Mouse (Mus musculus): ENCODE results near the gene Top1. TPM values are rescaled to one million over a fixed set of nuclear protein-coding genes. Genes with fewer than 3 reads are reported as not detected.
"Not testable (repeated sequence)": the region's sequence is repeated elsewhere in the genome, so short reads cannot be mapped to it uniquely, and the experiment has no call there.

Top1 gene
- polyA plus RNA-seq, 1 experiment from 2014 or later = 68.2 TPM

DNA sequence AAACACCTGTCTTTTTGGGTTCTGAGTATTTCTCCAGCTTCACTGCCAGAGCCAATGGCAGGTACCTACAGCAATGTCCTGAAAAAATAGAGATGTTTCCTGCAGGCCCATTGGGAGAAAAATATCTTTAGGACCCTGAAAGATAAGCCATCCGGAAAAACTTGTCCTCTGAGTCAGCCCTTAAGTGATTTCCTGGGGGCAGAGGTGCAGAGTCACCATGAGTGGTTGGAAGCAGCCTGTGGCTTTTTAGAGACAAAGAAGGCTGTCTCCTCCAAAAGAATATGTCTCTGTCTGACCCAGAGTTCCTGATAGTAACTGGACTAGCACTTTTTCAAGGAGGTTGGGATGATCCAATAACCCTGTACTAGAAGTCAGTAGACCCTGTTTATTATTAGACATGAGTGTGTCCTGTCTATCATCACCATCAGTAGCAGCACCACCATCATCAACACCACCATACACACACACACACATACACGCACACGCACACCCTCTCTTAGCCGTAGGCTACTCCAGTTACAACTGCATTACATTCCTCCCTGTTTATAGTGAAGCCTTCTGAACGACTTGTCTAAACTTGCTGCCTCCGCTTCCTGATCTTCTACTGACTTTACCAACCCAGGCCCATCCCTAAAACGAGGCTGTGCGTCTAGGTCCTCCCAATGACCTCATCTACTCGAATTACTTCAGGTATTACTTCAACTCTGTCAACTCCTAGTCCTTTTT lies 14.7 kb upstream of the Top1 start:
- DNase-seq (ENCODE audit: low spot score) = no peak

DNA sequence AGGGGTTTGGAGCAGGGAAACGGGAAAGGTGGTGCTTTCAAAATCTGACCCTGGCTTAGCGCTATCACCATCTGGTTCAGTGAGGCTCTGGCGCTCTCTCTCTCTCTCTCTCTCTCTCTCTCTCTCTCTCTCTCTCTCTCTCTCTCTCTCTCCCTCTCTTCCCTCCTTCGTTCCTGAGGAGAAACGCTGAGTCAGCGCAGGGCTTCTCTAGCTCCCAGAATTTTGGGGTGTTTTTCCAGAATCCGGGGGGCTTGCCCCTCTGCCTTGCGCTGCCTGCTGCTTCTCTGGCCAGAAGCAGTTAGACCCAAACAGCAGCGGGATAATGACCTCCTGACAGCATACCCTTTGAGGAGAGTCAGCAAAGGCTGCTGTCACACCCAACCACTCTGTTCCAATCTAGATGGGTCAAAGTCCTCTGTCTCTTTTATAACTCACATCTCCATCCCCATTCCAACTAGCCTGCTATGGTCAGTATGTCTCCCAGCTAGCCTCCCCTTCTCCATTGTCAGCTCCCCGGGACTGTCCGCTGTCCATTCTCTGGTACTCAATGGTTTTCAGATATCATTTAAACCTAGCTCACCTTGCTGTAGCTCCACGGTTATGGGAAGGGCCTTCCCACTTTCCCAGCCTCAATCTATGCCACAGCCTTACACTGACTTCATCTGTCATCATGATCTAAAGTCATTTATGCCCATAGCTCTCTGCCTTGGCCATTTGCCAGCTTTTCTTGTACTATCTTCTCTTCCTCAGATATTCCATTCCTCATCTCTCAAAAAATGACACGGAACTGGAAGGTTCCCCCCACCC lies 5.6 kb upstream of the Top1 start:
- no peak for DNase-seq (ENCODE audit: low spot score)

DNA sequence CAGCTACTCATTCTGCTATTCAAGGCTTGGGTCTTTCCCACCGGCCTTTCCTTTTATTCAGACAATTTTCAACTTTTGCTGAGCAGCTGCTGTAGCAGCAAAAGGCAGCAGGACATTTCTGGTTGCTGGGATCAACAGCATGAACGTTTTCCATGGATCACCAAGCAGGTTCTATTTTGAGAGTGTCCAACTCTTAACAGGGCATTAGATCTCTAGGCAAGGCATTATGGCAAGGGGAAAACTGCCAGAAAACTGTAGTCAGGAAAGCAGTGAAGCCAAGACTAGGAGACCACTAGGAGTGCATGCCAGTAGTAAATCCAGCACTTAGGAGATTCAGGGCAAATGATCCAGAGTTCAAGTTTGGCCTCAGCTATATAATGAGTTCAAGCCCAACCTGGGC lies 4.5 kb upstream of the Top1 start:
- no peak for DNase-seq (ENCODE audit: low spot score)

DNA sequence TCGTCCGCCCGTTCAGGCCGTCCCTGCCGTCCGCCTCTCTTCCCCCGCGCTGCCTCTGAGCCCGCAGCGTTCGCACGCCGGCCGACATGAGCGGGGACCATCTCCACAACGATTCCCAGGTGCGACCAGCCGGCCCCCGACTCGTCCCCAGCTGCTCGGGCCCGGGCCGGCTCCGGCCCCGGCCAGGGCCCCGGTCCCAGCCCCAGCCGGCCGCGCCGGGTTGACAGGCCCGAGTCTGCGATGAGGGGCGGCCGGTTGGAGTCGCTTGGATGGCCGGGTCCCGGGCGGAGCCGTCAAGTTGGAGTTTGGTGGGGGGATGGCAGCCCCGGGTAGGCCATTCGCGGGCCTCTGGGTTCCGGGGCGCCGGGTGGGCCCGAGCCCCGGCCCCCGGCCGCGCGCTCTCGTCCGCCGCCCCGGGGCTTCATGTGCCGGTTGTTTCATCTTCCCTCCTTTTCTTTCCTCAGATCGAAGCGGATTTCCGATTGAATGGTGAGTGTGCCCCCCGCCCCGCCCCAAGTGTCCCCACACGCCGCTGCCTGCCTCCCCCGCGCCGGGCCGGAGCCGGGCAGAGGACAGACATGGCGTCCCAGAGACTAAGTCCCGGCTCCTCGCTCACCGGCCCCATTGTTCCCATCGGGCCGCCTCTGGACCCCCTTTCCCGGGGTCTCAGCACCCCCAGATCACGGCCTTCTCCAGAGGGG lies 606 bp downstream of the Top1 start:
- peak; percentile 51 for DNase-seq (ENCODE audit: low spot score)

DNA sequence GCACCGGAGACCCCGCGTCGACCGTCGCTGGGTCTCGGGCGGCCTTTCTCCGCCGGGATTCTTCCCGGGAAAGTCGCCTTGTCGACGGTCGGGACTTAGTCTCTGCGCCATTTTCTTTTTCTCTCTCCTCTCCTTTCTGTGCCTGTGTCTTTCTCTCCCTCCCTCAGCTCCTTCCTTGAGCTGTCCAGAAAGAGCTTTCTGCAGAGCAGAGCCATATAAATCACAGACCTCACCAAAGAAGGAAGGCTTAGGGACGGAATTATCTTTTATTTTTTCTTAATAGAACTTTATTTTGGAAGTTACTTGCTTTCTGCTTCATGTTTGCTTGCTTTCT lies 1.1 kb downstream of the Top1 start:
- peak; percentile 22 for DNase-seq (ENCODE audit: low spot score)

DNA sequence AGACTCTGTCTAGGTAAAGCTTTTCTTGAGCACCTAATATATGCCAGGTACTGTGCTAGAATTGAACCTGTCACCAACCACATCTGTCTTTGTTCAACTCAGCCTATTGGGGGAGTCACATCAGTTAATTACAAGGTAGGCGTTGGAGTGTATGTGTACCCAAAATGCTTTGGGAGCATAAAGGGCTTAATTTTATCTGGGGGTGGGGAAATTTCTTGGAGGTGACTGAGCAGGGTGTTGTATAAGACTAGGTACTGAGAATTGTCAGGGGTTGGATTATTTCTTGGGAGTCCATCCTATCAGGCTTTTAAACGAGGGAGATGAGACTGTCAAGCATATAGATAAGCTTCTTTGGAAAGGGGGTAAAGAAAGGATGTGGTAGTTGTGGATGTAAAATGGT lies 2.4 kb downstream of the Top1 start:
- DNase-seq (ENCODE audit: low spot score) = no peak

DNA sequence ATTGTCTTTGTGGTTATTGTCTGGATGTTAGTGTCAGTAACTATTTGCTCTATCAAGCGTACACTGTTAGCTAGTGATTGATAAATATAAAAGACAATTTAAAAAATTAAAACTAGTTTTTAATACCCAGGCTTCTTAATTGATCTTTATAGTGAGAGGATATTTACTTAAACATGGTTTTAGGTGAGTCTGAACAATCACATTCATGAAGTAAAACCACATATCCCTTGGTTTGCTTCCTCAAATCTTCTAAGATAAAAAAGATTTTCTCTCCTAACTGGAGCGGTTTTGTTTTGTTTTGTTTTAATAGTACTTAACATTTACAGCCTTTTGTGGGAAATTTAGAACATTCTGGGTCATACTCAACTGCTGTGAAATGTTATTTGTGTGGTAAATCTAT lies 3.4 kb downstream of the Top1 start:
- no peak for DNase-seq (ENCODE audit: low spot score)

DNA sequence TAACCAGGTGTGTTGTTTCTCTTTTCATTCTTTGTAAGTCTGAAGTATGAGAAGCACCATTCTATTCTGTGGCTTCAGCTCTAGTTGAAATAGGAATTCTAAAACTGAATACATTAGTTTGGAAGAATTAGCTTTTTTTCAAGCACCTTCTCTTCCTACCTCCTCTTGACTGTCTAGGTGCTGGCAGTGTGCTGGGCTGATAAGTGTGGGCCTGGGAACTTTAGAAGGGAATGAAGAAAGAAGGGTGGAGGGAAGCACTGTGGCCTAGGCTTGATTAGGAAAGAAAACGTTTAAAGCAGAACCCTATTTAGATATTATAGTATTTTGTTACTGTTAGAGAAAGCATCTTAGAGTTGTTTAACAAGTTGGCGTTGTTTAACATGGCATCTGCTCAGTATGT lies 5.5 kb downstream of the Top1 start:
- DNase-seq (ENCODE audit: low spot score) = no peak

DNA sequence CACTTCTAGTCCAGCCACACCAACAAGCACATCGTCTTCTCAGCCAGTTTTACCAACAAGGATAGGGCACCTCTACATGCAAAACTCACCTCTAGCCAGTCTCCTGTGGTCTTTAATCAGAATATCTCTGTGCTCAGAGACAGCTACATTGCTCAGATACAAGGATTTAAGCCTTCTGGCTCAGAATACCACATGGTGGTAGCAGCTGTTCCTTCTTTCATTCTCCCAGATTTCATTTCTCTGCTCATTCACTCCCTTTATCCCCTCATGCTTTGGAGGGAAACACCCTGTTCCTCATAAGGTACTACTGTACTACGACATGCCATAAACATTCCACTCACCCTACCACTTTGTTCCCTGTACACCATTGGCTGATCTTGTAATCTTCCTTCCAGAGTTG lies 7.5 kb downstream of the Top1 start:
- no peak for DNase-seq (ENCODE audit: low spot score)

DNA sequence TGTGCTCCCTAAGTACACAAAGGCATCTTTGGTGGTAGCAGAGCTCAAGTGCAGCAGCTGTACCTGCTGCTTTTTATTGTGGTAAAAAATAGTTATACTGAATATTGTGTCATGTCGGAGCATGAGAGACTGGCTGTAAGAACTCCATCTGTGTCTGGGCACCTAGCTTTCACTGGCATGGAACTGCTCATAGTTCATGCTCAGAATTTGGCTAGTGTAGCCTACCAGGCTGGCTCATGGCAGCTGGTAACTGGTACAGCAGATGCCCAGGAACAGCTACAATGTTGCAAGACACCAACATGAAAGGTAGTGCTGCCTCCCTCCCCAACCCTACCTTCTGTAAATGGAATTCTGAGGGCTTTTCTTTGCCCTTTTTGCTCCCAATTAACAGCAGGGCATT lies 9.9 kb downstream of the Top1 start:
- no peak for DNase-seq (ENCODE audit: low spot score)

DNA sequence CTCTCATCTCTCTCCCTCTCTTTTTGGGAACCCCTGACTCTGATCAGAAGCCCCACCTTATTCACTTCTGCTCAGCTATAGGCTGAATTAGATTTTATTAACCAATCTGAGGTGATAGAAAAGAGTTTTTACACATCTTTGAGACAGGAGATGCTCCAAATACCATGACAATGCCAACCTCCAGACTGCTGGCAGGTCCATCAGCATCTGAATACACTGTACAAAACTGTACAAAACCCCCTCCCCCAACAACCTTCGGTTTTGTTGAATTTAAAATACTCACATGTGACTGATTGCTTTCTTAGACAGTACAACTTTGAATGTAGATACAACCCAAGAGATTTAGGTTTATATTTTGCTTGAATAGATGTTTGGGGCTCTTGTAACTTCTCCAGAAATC lies 10.5 kb downstream of the Top1 start:
- no peak for DNase-seq (ENCODE audit: low spot score)

DNA sequence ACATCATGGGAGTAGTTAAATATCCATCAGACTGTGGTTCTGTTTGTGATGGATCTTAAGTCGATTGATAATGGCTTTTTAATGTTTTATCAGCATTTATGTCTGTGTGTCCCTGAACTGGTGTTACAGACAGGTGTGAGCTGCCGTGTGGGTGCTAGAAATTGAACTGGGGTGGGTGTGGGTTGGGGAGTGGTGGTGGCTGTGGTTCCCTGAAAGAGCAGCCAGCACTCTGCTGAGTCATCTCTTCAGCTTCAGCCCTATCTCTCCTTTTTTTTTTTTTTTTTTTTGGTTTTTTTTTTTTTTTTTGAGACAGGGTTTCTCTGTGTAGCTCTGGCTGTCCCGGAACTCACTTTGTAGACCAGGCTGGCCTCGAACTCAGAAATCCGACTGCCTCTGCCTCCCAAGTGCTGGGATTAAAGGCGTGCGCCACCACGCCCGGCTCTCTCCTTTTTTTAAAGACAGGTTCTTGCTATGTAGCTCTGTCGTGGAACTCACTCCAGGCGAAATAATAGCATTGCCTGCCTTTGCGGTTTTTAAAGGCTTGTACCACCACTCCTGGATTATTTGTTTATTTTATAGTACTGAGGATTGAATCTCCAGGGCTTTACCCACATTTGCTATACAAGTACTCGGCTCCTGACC lies 12.2 kb downstream of the Top1 start:
- DNase-seq (ENCODE audit: low spot score) = peak; percentile 25

DNA sequence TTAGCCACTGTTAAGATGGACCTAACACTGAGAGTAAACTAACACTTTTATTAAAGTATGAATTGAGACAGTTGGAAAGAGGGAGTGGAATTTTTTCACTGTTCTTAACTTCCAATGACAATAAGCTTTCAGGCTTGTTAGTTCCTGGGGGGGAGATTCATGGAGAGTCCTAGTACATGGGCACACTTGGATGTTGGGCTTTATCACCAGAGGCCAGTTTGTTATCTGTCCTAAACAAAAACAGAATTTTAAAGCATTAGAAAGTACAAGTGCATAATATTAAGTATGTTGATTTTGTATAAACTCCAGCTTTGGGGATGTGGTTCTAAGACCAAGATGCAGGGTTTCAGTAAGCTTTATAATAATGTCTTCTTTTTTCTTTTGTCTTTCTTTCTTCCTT lies 13.1 kb downstream of the Top1 start:
- DNase-seq (ENCODE audit: low spot score) = no peak

DNA sequence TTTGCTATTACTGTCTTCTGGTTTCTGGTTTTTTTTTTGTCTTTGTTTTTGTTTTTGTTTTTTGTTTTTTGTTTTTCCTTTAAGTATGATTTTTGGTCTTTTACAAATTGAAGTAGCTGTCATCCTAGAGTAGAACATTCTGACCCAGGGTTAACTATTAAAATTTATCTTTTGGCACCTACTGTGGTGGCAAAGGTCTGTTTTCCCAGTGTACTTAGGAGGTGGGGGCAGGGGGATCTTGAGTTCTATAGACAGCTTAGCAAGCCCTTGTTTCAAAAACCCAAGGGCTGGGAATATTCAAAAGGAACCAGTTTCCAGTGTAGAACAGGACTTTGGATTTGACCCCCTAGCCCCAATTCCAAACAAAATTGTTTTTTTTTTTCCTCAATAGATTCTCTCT lies 18.7 kb downstream of the Top1 start:
- no peak for DNase-seq (ENCODE audit: low spot score)

DNA sequence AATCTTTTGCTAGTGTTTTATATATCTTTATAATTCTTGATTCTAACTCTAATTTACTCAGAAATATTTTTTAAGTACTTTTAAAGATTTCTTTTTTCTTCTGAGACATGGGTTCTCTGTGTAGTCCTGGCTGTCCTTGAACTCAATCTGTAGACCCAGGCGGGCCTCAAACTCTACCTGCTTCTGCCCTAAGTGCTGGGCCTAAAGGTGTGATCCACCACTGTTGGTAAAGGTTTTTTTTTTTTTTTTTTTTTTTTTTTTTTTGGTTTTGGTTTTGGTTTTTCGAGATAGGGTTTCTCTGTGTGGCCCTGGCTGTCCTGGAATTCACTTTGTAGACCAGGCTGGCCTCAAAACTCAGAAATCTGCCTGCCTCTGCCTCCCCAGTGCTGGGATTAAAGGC lies 19.3 kb downstream of the Top1 start:
- not testable (repeated sequence) for DNase-seq (ENCODE audit: low spot score)

DNA sequence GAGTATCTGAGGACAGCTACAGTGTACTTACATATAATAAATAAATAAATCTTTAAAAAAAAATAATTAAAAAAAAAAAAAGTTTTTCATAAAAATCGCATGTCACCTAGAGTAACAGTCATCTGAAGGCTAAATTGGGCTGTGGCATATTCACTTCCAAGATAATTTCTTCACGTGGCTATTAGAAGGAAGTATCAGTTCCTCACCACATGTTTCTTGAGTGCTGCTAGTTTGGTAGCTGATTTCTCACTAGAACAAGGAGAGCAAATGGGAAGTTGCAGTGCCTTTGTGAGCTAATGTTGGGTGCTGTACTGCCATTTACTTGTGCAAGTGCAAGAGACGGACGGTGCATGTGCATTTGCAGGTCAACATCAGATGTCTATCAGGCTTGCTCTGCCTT lies 21.6 kb downstream of the Top1 start:
- DNase-seq (ENCODE audit: low spot score) = no peak

DNA sequence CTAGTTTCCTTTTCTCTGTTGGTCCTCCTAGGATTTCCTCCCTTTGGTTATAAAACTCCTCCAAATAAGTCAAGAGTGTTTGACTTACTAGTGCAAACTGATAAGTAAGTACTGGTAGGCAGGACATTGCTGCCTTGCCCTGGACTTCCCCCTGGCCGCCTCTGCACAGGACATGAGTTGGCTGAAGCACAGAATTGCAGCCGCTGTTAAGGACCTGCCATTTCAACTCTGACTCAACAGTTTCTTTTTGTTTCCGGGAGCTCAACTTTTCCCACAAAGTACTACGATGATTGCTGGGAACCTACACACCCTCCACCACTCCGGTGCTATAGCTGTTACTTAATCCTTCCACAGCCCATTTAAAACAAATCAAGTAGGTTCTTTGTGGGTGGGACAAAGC lies 54.6 kb downstream of the Top1 start:
- DNase-seq (ENCODE audit: low spot score) = no peak

DNA sequence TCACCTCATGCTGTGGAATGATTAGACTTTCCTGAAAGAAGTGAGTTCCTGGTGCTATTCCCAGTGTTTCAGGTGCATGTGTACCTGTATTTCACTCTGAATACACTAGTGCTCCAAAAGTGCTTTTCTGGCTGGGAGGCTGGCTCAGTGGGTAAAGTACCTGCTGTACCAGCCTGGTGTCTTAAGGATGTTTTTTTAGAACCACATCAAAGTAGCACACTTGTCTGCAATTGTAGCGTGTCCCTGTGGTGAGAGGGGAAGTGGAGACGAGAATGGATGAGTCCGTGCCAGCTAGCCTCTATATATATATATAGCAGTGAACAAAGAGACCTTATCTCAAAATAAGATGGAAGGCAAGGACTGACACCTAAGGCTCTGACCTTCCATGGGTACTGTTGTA lies 55.9 kb downstream of the Top1 start:
- peak; percentile 57 for DNase-seq (ENCODE audit: low spot score)

DNA sequence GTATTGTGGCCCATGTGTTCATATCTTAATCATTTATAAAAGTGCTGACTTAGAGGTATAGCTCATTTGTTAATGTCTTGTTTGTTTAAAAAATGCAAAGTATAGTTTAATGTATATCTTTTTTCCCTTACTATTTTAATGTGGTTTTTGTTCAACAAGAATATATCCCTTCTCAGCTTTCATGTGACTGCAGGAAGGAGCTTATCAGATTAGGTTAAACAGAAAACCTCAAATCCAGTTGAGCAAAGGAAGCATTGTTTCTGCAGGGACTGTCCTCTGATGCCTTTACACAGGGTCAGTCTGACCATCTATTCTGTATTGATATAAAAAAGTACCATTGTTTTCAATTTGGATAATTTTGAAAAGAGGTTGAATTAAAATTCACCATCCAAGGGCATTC lies 57.1 kb downstream of the Top1 start:
- DNase-seq (ENCODE audit: low spot score) = no peak

DNA sequence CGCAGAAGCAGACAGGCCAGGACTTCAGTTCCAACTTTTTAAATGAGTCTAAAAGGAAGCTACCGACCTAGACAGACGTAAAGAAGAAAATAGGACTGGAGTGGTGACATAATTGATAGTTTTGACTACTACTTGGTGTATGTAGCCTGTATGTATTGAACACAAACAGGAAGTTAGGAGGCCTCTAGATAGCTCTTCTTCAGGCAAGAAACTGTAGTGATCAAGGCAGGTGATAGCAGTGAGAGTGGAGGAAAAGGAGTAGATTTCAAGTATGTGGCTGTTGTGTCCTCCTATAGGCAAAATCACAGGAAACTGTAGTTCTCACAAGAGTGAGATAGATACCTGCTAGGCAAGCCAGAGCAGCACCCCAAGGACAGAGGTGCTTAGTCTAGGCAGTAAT lies 62.0 kb downstream of the Top1 start:
- no peak for DNase-seq (ENCODE audit: low spot score)

DNA sequence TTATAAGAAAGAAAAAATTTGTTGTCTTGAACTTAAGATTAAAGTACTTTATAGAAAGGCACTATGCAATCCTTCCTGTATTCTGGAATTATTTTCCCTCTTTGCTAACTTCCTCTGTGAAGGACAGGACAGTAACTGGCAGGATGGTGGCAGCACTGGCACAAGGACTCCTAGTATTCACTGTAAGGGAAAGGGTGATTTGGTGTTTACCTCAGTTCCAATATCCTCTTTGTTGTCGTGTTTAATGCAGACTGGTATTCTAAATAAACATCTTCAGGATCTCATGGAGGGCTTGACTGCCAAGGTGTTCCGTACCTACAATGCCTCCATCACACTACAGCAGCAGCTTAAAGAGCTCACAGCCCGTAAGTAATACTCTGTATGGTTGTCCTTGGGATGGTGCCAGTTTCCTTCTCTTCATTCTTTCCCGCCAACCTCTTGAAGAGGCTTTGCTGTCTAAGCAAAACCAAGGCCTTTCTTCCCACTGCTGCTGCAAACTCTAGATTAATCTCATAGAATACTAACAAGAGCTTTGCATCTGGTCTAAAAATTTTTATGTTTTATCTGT lies 69.9 kb downstream of the Top1 start:
- DNase-seq (ENCODE audit: low spot score) = no peak

DNA sequence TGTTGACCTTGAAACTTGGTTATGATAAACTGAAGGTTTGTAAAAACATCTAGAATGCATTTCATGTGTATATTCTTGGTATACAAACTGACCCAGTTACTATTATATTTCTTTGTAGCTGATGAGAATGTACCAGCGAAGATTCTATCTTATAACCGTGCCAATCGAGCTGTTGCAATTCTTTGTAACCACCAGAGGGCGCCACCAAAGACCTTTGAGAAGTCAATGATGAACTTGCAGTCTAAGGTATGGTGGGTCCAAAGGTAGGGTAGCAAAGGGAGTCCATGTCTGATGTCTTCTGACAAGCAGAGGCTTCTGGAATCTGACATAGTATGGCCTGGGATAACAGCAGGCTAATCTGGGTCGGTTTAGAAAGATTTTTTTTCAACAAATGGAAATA lies 71.6 kb downstream of the Top1 start:
- peak; percentile 72 for DNase-seq (ENCODE audit: low spot score)
